26 mouse cellular contexts compared by ENCODE assay signal in genomic region chr19:3975866-3976265, GRCm38 (mm10). TPM values are rescaled to one million over a fixed set of nuclear protein-coding genes. Genes with fewer than 3 reads are reported as not detected.
"Had no signal": no experiment of that assay in that cellular context is flagged by ENCODE, and none has a peak within 500 bp of the region (broad histone marks: within the 10 kb centered on the region; RNA-seq: fewer than 3 reads in every experiment).

No protein-coding gene starts in this region.

- ATAC-seq: liver, embryonic 12.5 days; midbrain, embryonic 16.5 days had no signal

- H3K36me3 ChIP-seq: liver, embryonic 12.5 days; lung, embryonic 15.5 days; midbrain, embryonic 10.5 days; midbrain, embryonic 12.5 days; neural tube, embryonic 13.5 days; neural tube, embryonic 15.5 days; stomach, embryonic 15.5 days had no signal

- DNase-seq: lung, postnatal 14 days; midbrain, embryonic 14.5 days; retina, postnatal 1 day; right cerebral cortex, adult 18-20 months; right cerebral cortex, postnatal 25 days; right cerebral cortex, postnatal 4 days; thymus, adult 18-20 months; thymus, postnatal 14 days; thymus, postnatal 36 days had no signal

- H3K4me1 ChIP-seq: midbrain, embryonic 12.5 days; neural tube, embryonic 13.5 days; stomach, embryonic 15.5 days had no signal

- H3K27me3 ChIP-seq: lung, embryonic 15.5 days; midbrain, embryonic 12.5 days; neural tube, embryonic 13.5 days; neural tube, embryonic 15.5 days; stomach, embryonic 15.5 days had no signal

- H3K4me2 ChIP-seq: liver, embryonic 12.5 days; lung, embryonic 15.5 days; midbrain, embryonic 12.5 days; neural tube, embryonic 13.5 days; neural tube, embryonic 15.5 days; stomach, embryonic 15.5 days had no signal

- H3K27ac ChIP-seq: liver, embryonic 12.5 days; liver, embryonic 14.5 days; lung, embryonic 15.5 days; midbrain, embryonic 10.5 days; midbrain, embryonic 12.5 days; neural tube, embryonic 13.5 days; neural tube, embryonic 15.5 days; stomach, embryonic 15.5 days had no signal

- H3K9ac ChIP-seq: liver, embryonic 12.5 days; liver, embryonic 14.5 days; lung, embryonic 15.5 days; midbrain, embryonic 12.5 days; neural tube, embryonic 13.5 days; neural tube, embryonic 15.5 days; stomach, embryonic 15.5 days had no signal

- H3K9me3 ChIP-seq: liver, embryonic 12.5 days; lung, embryonic 15.5 days; midbrain, embryonic 10.5 days; midbrain, embryonic 12.5 days; neural tube, embryonic 13.5 days; neural tube, embryonic 15.5 days; stomach, embryonic 15.5 days had no signal

- H3K4me3 ChIP-seq: liver, embryonic 12.5 days; lung, embryonic 15.5 days; midbrain, embryonic 10.5 days; midbrain, embryonic 12.5 days; myocyte; neural tube, embryonic 13.5 days; neural tube, embryonic 15.5 days; stomach, embryonic 15.5 days had no signal

RNA-seq across cellular contexts. Expression of gene Tbx10, which starts 16.7 kb away (rescaled TPM):
- total RNA-seq: megakaryocyte, adult 5-6 weeks; megakaryocyte-erythroid progenitor cell, adult 5-6 weeks had no signal
- polyA plus RNA-seq: liver, embryonic 16.5 days; lung, embryonic 15.5 days; midbrain, embryonic 10.5 days; midbrain, embryonic 12.5 days; midbrain, embryonic 14.5 days; midbrain, embryonic 16.5 days; neural tube, embryonic 11.5 days; neural tube, embryonic 13.5 days; spleen, adult 2 months; thymus, postnatal 0 days had no signal

RNA-seq across cellular contexts. Expression of gene Aldh3b3, which starts 17.4 kb away (rescaled TPM):
- total RNA-seq: megakaryocyte-erythroid progenitor cell, adult 5-6 weeks had no signal
- polyA plus RNA-seq: liver, embryonic 12.5 days; midbrain, embryonic 10.5 days; midbrain, embryonic 12.5 days; midbrain, embryonic 14.5 days; midbrain, embryonic 16.5 days; neural tube, embryonic 11.5 days; neural tube, embryonic 13.5 days; neural tube, embryonic 15.5 days; small intestine, adult 2 months had no signal
